Mouse (Mus musculus) adrenal gland, postnatal 14 days (tissue): ENCODE data around the gene Oaz2. TPM values are rescaled to one million over a fixed set of nuclear protein-coding genes. Genes with fewer than 3 reads are reported as not detected.

ENCODE experiments used
- DNase-seq: peaks from one replicate; pipeline ENCODE4 v3.0.0; 2021; ENCODE audit warnings: mixed read lengths
- total RNA-seq: library from RNA; stranded (reverse); gene quantifications from 2 replicates; pipeline ENCODE4 v1.2.3, GENCODE M21; 2021

Gene Oaz2
- total RNA-seq, 1 experiment from 2014 or later: 133 TPM

- DNase-seq: no peak
Observed at GRCm38 (mm10) chr9:65692959-65693603, 25.3 kb downstream of the Oaz2 start.

GRCm38 (mm10) chr9:65695646-65696045 is 27.8 kb downstream of the Oaz2 start:
- peak; percentile 55 for DNase-seq

- DNase-seq: peak; percentile 66
Observed at GRCm38 (mm10) chr9:65696337-65696736, 28.5 kb downstream of the Oaz2 start.

GRCm38 (mm10) chr9:65697356-65697755 is 29.6 kb downstream of the Oaz2 start:
- DNase-seq: no peak

- no peak for DNase-seq
Observed at GRCm38 (mm10) chr9:65697992-65698391, 30.2 kb downstream of the Oaz2 start.

GRCm38 (mm10) chr9:65700504-65700903 is 32.7 kb downstream of the Oaz2 start:
- no peak for DNase-seq

GRCm38 (mm10) chr9:65702286-65702685 is 34.5 kb downstream of the Oaz2 start:
- peak; percentile 29 for DNase-seq

- no peak for DNase-seq
Observed at GRCm38 (mm10) chr9:65703241-65703640, 35.4 kb downstream of the Oaz2 start.

GRCm38 (mm10) chr9:65703926-65704595 is 36.3 kb downstream of the Oaz2 start:
- DNase-seq: no peak

- DNase-seq: no peak
Observed at GRCm38 (mm10) chr9:65718195-65718594, 50.4 kb downstream of the Oaz2 start.

GRCm38 (mm10) chr9:65721161-65721566 is 53.4 kb downstream of the Oaz2 start:
- peak; percentile 48 for DNase-seq

GRCm38 (mm10) chr9:65724471-65725290 is 56.9 kb downstream of the Oaz2 start:
- DNase-seq: peak; percentile 70

- no peak for DNase-seq
Observed at GRCm38 (mm10) chr9:65725291-65725622, 57.5 kb downstream of the Oaz2 start.

- peak; percentile 72 for DNase-seq
Observed at GRCm38 (mm10) chr9:65726431-65726830, 58.6 kb downstream of the Oaz2 start.

GRCm38 (mm10) chr9:65727491-65727890 is 59.7 kb downstream of the Oaz2 start:
- no peak for DNase-seq

- no peak for DNase-seq
Observed at GRCm38 (mm10) chr9:65728588-65728987, 60.8 kb downstream of the Oaz2 start.

- no peak for DNase-seq
Observed at GRCm38 (mm10) chr9:65734931-65735330, 67.1 kb downstream of the Oaz2 start.

Other genes starting within 250 kb of the Oaz2 start
- gene Slc51b, start 245.0 kb upstream of the Oaz2 start, total RNA-seq: not detected in 2 replicates
- 12.3 and 14.7 TPM in 2 replicates for gene Mtfmt, start 232.2 kb upstream of the Oaz2 start, total RNA-seq
- 45.6 and 46.1 TPM in 2 replicates for gene Spg21, start 207.1 kb upstream of the Oaz2 start, total RNA-seq
- 0.41 TPM in 1 of 2 replicates, not detected in the other for gene Ankdd1a, start 147.8 kb upstream of the Oaz2 start, total RNA-seq
- 36.1 and 48.0 TPM in 2 replicates for gene Plekho2, start 88.0 kb upstream of the Oaz2 start, total RNA-seq
- 1.7 and 2.9 TPM in 2 replicates for gene Pif1, start 80.8 kb upstream of the Oaz2 start, total RNA-seq
- 61.0 and 61.5 TPM in 2 replicates for gene Rbpms2, start 38.4 kb upstream of the Oaz2 start, total RNA-seq
- gene Zfp609, start 159.6 kb downstream of the Oaz2 start, total RNA-seq: 35.8 and 36.4 TPM in 2 replicates
- 16.7 and 19.6 TPM in 2 replicates for gene Pclaf, start 222.2 kb downstream of the Oaz2 start, total RNA-seq
- gene Trip4, start 240.8 kb downstream of the Oaz2 start, total RNA-seq: 28.1 and 32.7 TPM in 2 replicates
- gene Csnk1g1, start 240.9 kb downstream of the Oaz2 start, total RNA-seq: 18.8 and 24.2 TPM in 2 replicates